Mouse (Mus musculus): Measurements from ENCODE around the gene Rsph14. TPM values are rescaled to one million over a fixed set of nuclear protein-coding genes. Genes with fewer than 3 reads are reported as not detected.

Gene Rsph14
- total and polyA plus RNA-seq, 3 experiments = not detected

- Histone ChIP-seq H3K4me3 (ENCODE audit: control insufficient read depth in 1 of 2, insufficient read depth in 1 of 2, low read depth in 2 of 2, low read length in 2 of 2) (no peak overlapping the region), H3K9ac (ENCODE audit: control insufficient read depth, low read depth, low read length, poor library complexity, severe bottlenecking) (no peak overlapping the region), H3K4me1 (ENCODE audit: control insufficient read depth in 1 of 2, insufficient read depth in 2 of 2, low read length in 2 of 2) (no peaks in the 10 kb centered on the region), H3K9me3 (replicated peaks; ENCODE audit: insufficient read depth, low read length) (no peaks in the 10 kb centered on the region), H3K27me3 (ENCODE audit: control insufficient read depth in 1 of 2, insufficient read depth in 2 of 2, low read length in 2 of 2) (no peaks in the 10 kb centered on the region), H3K36me3 (ENCODE audit: control insufficient read depth in 1 of 2, insufficient read depth in 2 of 2, low read length in 2 of 2) (no peaks in the 10 kb centered on the region), H3K27ac (ENCODE audit: control insufficient read depth, low read depth, low read length) (no peak overlapping the region), H3K79me2 (ENCODE audit: control insufficient read depth, insufficient read depth, low read length, poor library complexity) (no peaks in the 10 kb centered on the region)
- no peak for DNase-seq (ENCODE audit: low read depth, low spot score)
- TF ChIP-seq TCF12 (IDR thresholded peaks at IDR 0.05; ENCODE audit: low read depth, low read length) (no peak), CHD1 (IDR thresholded peaks at IDR 0.05; ENCODE audit: low read depth, low read length) (no peak), HCFC1 (IDR thresholded peaks at IDR 0.05; ENCODE audit: low read depth, low read length) (no peak), SIN3A (IDR thresholded peaks at IDR 0.05; ENCODE audit: low read length) (no peak), KAT2A (conservative IDR thresholded peaks at IDR 0.05; ENCODE audit: low read depth, low read length) (no peak), ZC3H11A (IDR thresholded peaks at IDR 0.05; ENCODE audit: low read depth, low read length) (no peak), CTCF (IDR thresholded peaks at IDR 0.05 in 2 of 3, conservative IDR thresholded peaks at IDR 0.05 in 1 of 3; ENCODE audit: control insufficient read depth in 1 of 3, insufficient read depth in 1 of 3, low read depth in 2 of 3, low read length in 3 of 3, poor library complexity in 1 of 3, severe bottlenecking in 1 of 3) (no peak), ETS1 (IDR thresholded peaks at IDR 0.05; ENCODE audit: low read depth, low read length) (no peak), TAL1 (IDR thresholded peaks at IDR 0.05; ENCODE audit: low read length) (no peak), POLR2A (IDR thresholded peaks at IDR 0.05; ENCODE audit: control insufficient read depth in 1 of 2, insufficient read depth in 1 of 2, low read depth in 1 of 2, low read length in 2 of 2, poor library complexity in 1 of 2) (no peak), POLR2AphosphoS5 (IDR thresholded peaks at IDR 0.05; ENCODE audit: borderline replicate concordance, low read depth, low read length) (no peak), E2F4 (IDR thresholded peaks at IDR 0.05; ENCODE audit: borderline replicate concordance, low read depth, low read length) (no peak), NRF1 (IDR thresholded peaks at IDR 0.05; ENCODE audit: insufficient read depth, low read depth, low read length, poor library complexity, severe bottlenecking) (no peak), ZKSCAN1 (IDR thresholded peaks at IDR 0.05; ENCODE audit: low read depth, low read length) (no peak), JUND (IDR thresholded peaks at IDR 0.05; ENCODE audit: low read depth, low read length) (no peak), RAD21 (IDR thresholded peaks at IDR 0.05; ENCODE audit: low read depth, low read length) (no peak), UBTF (IDR thresholded peaks at IDR 0.05; ENCODE audit: borderline replicate concordance, insufficient read depth, low read depth, low read length) (no peak), MAX (IDR thresholded peaks at IDR 0.05; ENCODE audit: low read length) (no peak)
Measured at GRCm38 (mm10) chr10:75015465-75015864, 16.9 kb downstream of the Rsph14 start.

GRCm38 (mm10) chr10:75010704-75011103, 21.7 kb downstream of the Rsph14 start:
- Histone ChIP-seq H3K9ac (ENCODE audit: control insufficient read depth, low read depth, low read length, poor library complexity, severe bottlenecking) (no peak overlapping the region), H3K27ac (ENCODE audit: control insufficient read depth, low read depth, low read length) (no peak overlapping the region), H3K27me3 (ENCODE audit: control insufficient read depth in 1 of 2, insufficient read depth in 2 of 2, low read length in 2 of 2) (no peaks in the 10 kb centered on the region), H3K4me1 (ENCODE audit: control insufficient read depth in 1 of 2, insufficient read depth in 2 of 2, low read length in 2 of 2) (no peaks in the 10 kb centered on the region), H3K4me3 (ENCODE audit: control insufficient read depth in 1 of 2, insufficient read depth in 1 of 2, low read depth in 2 of 2, low read length in 2 of 2) (no peak overlapping the region), H3K79me2 (ENCODE audit: control insufficient read depth, insufficient read depth, low read length, poor library complexity) (no peaks in the 10 kb centered on the region), H3K36me3 (ENCODE audit: control insufficient read depth in 1 of 2, insufficient read depth in 2 of 2, low read length in 2 of 2) (no peaks in the 10 kb centered on the region), H3K9me3 (replicated peaks; ENCODE audit: insufficient read depth, low read length) (no peaks in the 10 kb centered on the region)
- no peak for DNase-seq (ENCODE audit: low read depth, low spot score)
- no peak for TF ChIP-seq USF1 (IDR thresholded peaks at IDR 0.05; ENCODE audit: low read depth, low read length)
- TF ChIP-seq UBTF (IDR thresholded peaks at IDR 0.05; ENCODE audit: borderline replicate concordance, insufficient read depth, low read depth, low read length) = no peak
- TF ChIP-seq RAD21 (IDR thresholded peaks at IDR 0.05; ENCODE audit: low read depth, low read length) = no peak
- TF ChIP-seq TBP (IDR thresholded peaks at IDR 0.05; ENCODE audit: low read depth, low read length) = no peak
- TF ChIP-seq TCF12 (IDR thresholded peaks at IDR 0.05; ENCODE audit: low read depth, low read length) = no peak
- no peak for TF ChIP-seq SMC3 (IDR thresholded peaks at IDR 0.05; ENCODE audit: low read depth, low read length)
- TF ChIP-seq MAFK (IDR thresholded peaks at IDR 0.05; ENCODE audit: borderline replicate concordance, low read depth, low read length) = no peak
- TF ChIP-seq RCOR1 (IDR thresholded peaks at IDR 0.05; ENCODE audit: low read depth, low read length) = no peak
- TF ChIP-seq ELF1 (IDR thresholded peaks at IDR 0.05; ENCODE audit: low read depth, low read length) = no peak
- no peak for TF ChIP-seq E2F4 (IDR thresholded peaks at IDR 0.05; ENCODE audit: borderline replicate concordance, low read depth, low read length)
- TF ChIP-seq ZNF384 (IDR thresholded peaks at IDR 0.05; ENCODE audit: low read depth, low read length) = no peak
- TF ChIP-seq USF2 (IDR thresholded peaks at IDR 0.05; ENCODE audit: borderline replicate concordance in 1 of 2, insufficient read depth in 1 of 2, low read depth in 1 of 2, low read length in 2 of 2) = no peak
- TF ChIP-seq JUND (IDR thresholded peaks at IDR 0.05; ENCODE audit: low read depth, low read length) = no peak
- no peak for TF ChIP-seq BHLHE40 (IDR thresholded peaks at IDR 0.05; ENCODE audit: borderline replicate concordance, low read depth, low read length)
- no peak for TF ChIP-seq POLR2AphosphoS2 (IDR thresholded peaks at IDR 0.05; ENCODE audit: low read length)
- no peak for TF ChIP-seq GABPA (IDR thresholded peaks at IDR 0.05; ENCODE audit: low read depth, low read length)
- TF ChIP-seq MYB (IDR thresholded peaks at IDR 0.05; ENCODE audit: low read depth, low read length) = no peak
- no peak for TF ChIP-seq CHD1 (IDR thresholded peaks at IDR 0.05; ENCODE audit: low read depth, low read length)
- TF ChIP-seq CTCF (IDR thresholded peaks at IDR 0.05 in 2 of 3, conservative IDR thresholded peaks at IDR 0.05 in 1 of 3; ENCODE audit: control insufficient read depth in 1 of 3, insufficient read depth in 1 of 3, low read depth in 2 of 3, low read length in 3 of 3, poor library complexity in 1 of 3, severe bottlenecking in 1 of 3) = no peak
